Mouse (Mus musculus) lung, embryonic 14.5 days (tissue): ENCODE measurements around the gene Acox1. TPM values are rescaled to one million over a fixed set of nuclear protein-coding genes. Genes with fewer than 3 reads are reported as not detected.

Experiments
- ATAC-seq: fragments of 200-750 bp; cut with Nextera tagmentation; 2 replicates; pipeline ENCODE4 v1.8.0; 2017; ENCODE audit warnings: mild to moderate bottlenecking, moderate TSS enrichment, moderate library complexity; ENCODE audit not compliant: insufficient read depth
- DNase-seq: peaks from one replicate; pipeline ENCODE4 v3.0.0-alpha.2; 2015
- H3K27ac ChIP-seq: fragments of 300-500 bp; sonication (generic); 2 replicates; pipeline ENCODE4 v1.5.1; 2014; ENCODE audit warnings: low read depth, mild to moderate bottlenecking, moderate library complexity
- H3K27me3 ChIP-seq: fragments of 300-500 bp; sonication (generic); 2 replicates; pipeline ENCODE4 v1.6.1; 2014; ENCODE audit warnings: low read length, control low read depth; ENCODE audit not compliant: insufficient read depth
- H3K36me3 ChIP-seq: fragments of 300-500 bp; sonication (generic); 2 replicates; pipeline ENCODE4 v1.6.1; 2014; ENCODE audit warnings: control low read depth; ENCODE audit not compliant: insufficient read depth
- H3K4me1 ChIP-seq: fragments of 300-500 bp; sonication (generic); 2 replicates; pipeline ENCODE4 v1.6.1; 2014; ENCODE audit warnings: antibody characterized with exemption, control low read depth; ENCODE audit not compliant: insufficient read depth
- H3K4me2 ChIP-seq: fragments of 300-500 bp; sonication (generic); 2 replicates; pipeline ENCODE4 v1.6.1; 2014; ENCODE audit warnings: mild to moderate bottlenecking
- H3K4me3 ChIP-seq: fragments of 300-500 bp; sonication (generic); 2 replicates; pipeline ENCODE4 v1.5.1; 2014; ENCODE audit warnings: low read depth, low read length
- H3K9ac ChIP-seq: fragments of 300-500 bp; sonication (generic); 2 replicates; pipeline ENCODE4 v1.6.1; 2014
- H3K9me3 ChIP-seq: fragments of 300-500 bp; sonication (generic); 2 replicates; pipeline ENCODE4 v1.6.1; 2016; ENCODE audit warnings: low read depth, low read length, control low read depth
- CTCF ChIP-seq: IDR thresholded peaks from 2 replicates; pipeline ENCODE4 v1.5.1; 2016; ENCODE audit warnings: antibody characterized with exemption, low read depth
- WGBS: fragments of 180-500 bp; shearing (Covaris S2); extraction: QIAGEN DNeasy Blood & Tissue Kit; methylation state at CpG from one replicate; pipeline ENCODE4 v1.1.7; 2014; 5-methylcytosine and 5-hydroxymethylcytosine counted together
- polyA plus RNA-seq: library from polyadenylated mRNA; unstranded; fragments of >200 nt; fragmentation: Nextera tagmentation; extraction: Ambion mirVana; gene quantifications from 2 replicates; pipeline ENCODE4 v1.2.1, GENCODE M21; 2014

Gene Acox1
- polyA plus RNA-seq, 1 experiment from 2014 or later: 22.1 TPM

DNA sequence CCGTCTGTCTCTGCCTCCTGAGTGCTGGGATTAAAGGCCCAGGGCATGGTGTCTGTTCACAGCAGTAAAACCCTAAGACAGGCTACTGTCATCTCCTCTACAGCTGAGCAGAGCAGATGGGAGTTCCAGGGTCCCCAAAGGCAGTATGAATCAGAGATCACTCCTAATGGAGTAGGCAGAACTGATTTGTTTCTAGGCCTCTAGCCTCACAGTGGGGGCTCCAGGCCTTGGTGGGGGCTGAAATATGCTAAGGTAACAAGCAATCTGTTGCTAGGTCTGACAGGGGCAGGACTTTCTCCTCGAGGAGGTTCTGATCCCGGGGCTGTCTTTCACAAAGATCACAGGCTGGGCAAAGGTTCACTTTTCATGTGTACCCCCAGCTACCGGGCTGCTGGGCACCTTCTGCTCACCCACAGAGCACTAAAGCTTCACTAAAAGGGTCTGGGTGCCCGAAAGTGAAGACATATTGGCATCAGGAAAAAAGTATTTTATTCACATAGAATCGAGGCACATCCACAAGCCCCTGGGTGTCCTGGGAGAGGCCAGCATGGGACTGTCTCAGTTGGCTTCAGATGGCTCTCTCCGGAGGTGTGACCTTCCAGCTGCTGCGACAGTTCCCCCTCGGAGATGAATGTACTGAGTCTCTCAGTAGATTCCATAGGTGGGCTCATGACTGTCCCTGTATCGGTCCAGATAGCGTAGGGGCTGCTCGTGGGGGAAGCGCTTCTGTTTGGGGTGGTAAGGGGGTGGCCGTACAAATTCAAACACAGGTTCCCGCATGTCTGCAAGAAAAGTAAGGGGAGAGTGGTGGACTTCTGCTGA is 67.3 kb downstream of the Acox1 start:
- ATAC-seq (no peak), DNase-seq (no peak)
- Histone ChIP-seq H3K9ac (peak overlapping the region; percentile 76), H3K27ac (peak overlapping the region; percentile 95), H3K27me3 (no peaks in the 10 kb centered on the region), H3K4me3 (peak overlapping the region; percentile 60), H3K9me3 (no peaks in the 10 kb centered on the region), H3K36me3 (peaks cover 48% of the 10 kb centered on the region), H3K4me1 (peaks cover 11% of the 10 kb centered on the region), H3K4me2 (peak overlapping the region; percentile 79)
- WGBS: 77% methylated on average over 15 of the region's 15 CpGs
- no peak for TF ChIP-seq CTCF

DNA sequence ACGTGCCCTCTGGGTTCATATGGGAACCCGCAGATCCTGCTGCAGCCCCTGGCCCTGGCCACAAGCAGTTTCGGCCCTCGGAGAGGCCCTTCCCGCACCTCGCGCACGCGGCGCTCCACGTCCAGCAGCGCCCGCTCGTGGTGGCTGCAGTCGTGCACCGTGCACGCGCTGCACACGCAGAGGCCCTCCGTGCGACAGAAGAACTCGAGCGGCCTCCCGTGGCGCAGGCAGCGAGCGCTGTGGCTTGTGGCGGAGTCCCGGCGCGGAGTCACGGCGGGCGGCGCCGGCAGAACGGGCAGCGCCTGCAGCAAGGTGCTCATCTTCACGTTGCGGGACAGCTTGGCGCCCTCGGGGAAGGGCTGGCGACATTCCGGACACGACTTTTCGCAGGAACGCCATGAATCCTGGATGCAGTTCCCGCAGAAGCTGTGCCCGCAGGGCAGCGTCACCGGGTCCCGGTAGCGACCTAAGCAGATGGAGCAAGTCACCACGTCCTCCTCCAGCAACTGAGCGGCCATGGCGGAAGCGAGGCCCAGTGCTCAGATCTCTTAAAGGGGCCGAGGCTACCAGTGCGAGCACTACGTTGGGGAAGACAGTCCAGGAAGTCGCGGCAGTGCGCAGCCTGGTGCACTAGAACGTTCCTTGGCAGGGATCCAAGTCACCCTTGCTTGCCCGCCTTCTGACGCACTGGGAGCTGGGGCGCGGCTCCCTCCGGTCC is 68.2 kb downstream of the Acox1 start, which contains the start of gene Trim65:
TSS of gene Trim65 (minus strand) at position 641 of the 718 bp plus-strand sequence.
- peak; percentile 95 for DNase-seq
- H3K4me1 ChIP-seq: peaks cover 11% of the 10 kb centered on the region
- H3K9me3 ChIP-seq: no peaks in the 10 kb centered on the region
- peak; percentile 84 for ATAC-seq
- H3K9ac ChIP-seq: peak within 1 kb of the TSS; percentile 76
- under 1% methylated on average over 66 of the region's 69 CpGs for WGBS
- TF ChIP-seq CTCF: peak; percentile 79
- peak within 1 kb of the TSS; percentile 79 for H3K4me2 ChIP-seq
- no peaks in the 10 kb centered on the region for H3K27me3 ChIP-seq
- H3K36me3 ChIP-seq: peaks cover 50% of the 10 kb centered on the region
- H3K4me3 ChIP-seq: peak within 1 kb of the TSS; percentile 60
- peak within 1 kb of the TSS; percentile 95 for H3K27ac ChIP-seq

- peaks cover 11% of the 10 kb centered on the region for H3K4me1 ChIP-seq
- H3K4me2 ChIP-seq: peak overlapping the region; percentile 79
- H3K4me3 ChIP-seq: peak overlapping the region; percentile 60
- peak overlapping the region; percentile 95; the same call in 1 of the 2 replicates for H3K27ac ChIP-seq
- DNase-seq (peak; percentile 43), ATAC-seq (peak; percentile 0; the same call in 1 of the 2 replicates)
- H3K27me3 ChIP-seq: no peaks in the 10 kb centered on the region
- 41% methylated on average over 8 of the region's 8 CpGs for WGBS
- no peak for TF ChIP-seq CTCF
- H3K9ac ChIP-seq: peak overlapping the region; percentile 76
- no peaks in the 10 kb centered on the region for H3K9me3 ChIP-seq
- peaks cover 44% of the 10 kb centered on the region for H3K36me3 ChIP-seq
These were observed 68.8 kb downstream of the Acox1 start for GRCm38 (mm10) chr11:116129993-116130487.

- H3K4me1 ChIP-seq: peaks cover 11% of the 10 kb centered on the region
- no peak overlapping the region for H3K9ac ChIP-seq
- TF ChIP-seq CTCF: no peak
- WGBS: 81% methylated on average over 9 of the region's 9 CpGs
- DNase-seq (no peak), ATAC-seq (no peak)
- H3K4me3 ChIP-seq: no peak overlapping the region
- H3K9me3 ChIP-seq: no peaks in the 10 kb centered on the region
- no peaks in the 10 kb centered on the region for H3K27me3 ChIP-seq
- H3K4me2 ChIP-seq: peak overlapping the region; percentile 79
- peaks cover 36% of the 10 kb centered on the region for H3K36me3 ChIP-seq
- no peak overlapping the region for H3K27ac ChIP-seq
These were observed 69.6 kb downstream of the Acox1 start for GRCm38 (mm10) chr11:116129091-116129790.

- Histone ChIP-seq H3K4me2 (peak overlapping the region; percentile 57), H3K9ac (no peak overlapping the region), H3K9me3 (no peaks in the 10 kb centered on the region), H3K4me1 (peaks cover 11% of the 10 kb centered on the region), H3K27me3 (no peaks in the 10 kb centered on the region), H3K4me3 (no peak overlapping the region), H3K27ac (peak overlapping the region; percentile 61; the same call in 1 of the 2 replicates), H3K36me3 (peaks cover 24% of the 10 kb centered on the region)
- no peak for DNase-seq
- TF ChIP-seq CTCF: no peak
- WGBS: 71% methylated on average over 9 of the region's 9 CpGs
- no peak for ATAC-seq
These were observed 70.9 kb downstream of the Acox1 start for GRCm38 (mm10) chr11:116127986-116128385.

DNA sequence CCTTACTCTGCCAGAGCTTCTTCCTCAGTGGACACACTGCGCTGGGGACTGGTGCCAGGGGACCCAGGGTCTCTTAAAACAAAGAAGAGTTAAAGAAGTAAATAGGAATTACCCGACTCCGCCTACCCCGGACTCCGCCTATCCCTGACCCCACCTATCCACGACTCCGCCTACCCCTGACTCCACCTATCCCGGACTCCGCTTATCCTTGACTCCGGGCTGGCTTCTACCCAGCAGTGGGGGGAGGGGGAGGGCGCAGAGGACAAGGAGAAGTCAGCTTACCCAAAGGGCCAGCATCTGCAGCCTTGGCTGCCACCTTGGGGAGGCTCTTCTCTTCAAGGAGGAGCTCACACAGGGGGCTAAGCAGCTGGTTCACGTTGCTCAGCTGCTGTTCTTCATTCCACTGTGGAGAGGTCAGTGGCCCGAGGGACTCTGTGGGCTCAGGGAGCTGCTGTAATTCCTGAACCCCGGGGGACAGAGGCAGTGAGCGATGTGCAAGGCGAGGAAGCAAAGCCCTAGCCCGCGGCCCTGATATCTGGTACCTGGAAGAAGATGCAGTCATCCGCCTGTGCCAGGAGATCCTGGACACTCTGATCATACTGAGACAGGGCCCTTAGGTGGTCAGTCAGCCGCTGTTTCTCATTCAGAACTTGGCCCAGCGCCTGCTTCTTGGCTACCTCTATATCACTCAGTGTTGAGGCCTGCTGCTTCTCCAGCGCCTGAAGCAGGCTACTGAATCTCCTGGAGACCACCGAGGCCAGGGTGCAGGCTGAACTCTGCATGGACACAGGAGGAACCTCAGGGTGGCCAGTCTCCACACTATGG is 71.5 kb downstream of the Acox1 start, which contains the start of gene Trim47:
TSS of gene Trim47 (minus strand) at position 55 of the 825 bp plus-strand sequence.
- 21% methylated on average over 23 of the region's 23 CpGs for WGBS
- Histone ChIP-seq H3K4me1 (peaks cover 11% of the 10 kb centered on the region), H3K9ac (peak within 1 kb of the TSS; percentile 44; the same call in 1 of the 2 replicates), H3K27ac (peak within 1 kb of the TSS; percentile 61; the same call in 1 of the 2 replicates), H3K36me3 (peaks cover 26% of the 10 kb centered on the region), H3K9me3 (no peaks in the 10 kb centered on the region), H3K27me3 (no peaks in the 10 kb centered on the region), H3K4me3 (peak within 1 kb of the TSS; percentile 9; the same call in 1 of the 2 replicates), H3K4me2 (peak within 1 kb of the TSS; percentile 57)
- DNase-seq (peak; percentile 85), ATAC-seq (peak; percentile 61)
- TF ChIP-seq CTCF: no peak
